Mouse (Mus musculus): ENCODE results near the gene Gm28710. TPM values are rescaled to one million over a fixed set of nuclear protein-coding genes. Genes with fewer than 3 reads are reported as not detected.

Gene Gm28710
- not detected in 2 replicates for polyA plus RNA-seq (2012)

GRCm38 (mm10) chr5:16791243-16791860 lies at the start of gene Gm28710:
Gene Gm28710, plus strand, starts transcription at chr5:16791810.

Other genes with a start within 250 kb of the Gm28710 start
- gene Hgf, start 238.3 kb upstream of the Gm28710 start, polyA plus RNA-seq (2012): 0.33 and 0.80 TPM in 2 replicates